Mouse (Mus musculus) frontal cortex, postnatal 14 days (tissue): ENCODE measurements at regions not wholly inside any gene's neighbourhood (a gene's known extent, or its start where the extent isn't known, plus 50 kb on each side); places are given as distances from the start of the nearest gene placed in this dataset.

ENCODE experiments used
- DNase-seq, 2 experiments: peaks; one replicate each; pipeline ENCODE4 v3.0.0; 2022; ENCODE audit warnings: low spot score in 2 of 2

GRCm38 (mm10) chr9:120628794-120629560, 57.7 kb downstream of the Rpl14 start:
- DNase-seq, result no peak

GRCm38 (mm10) chr9:120629609-120630008, 58.4 kb downstream of the Rpl14 start:
- DNase-seq, result no peak

GRCm38 (mm10) chr9:120632821-120633220, 61.6 kb downstream of the Rpl14 start:
- DNase-seq, result no peak

- no peak for DNase-seq
Observed at GRCm38 (mm10) chr9:120642656-120643055, 71.4 kb downstream of the Rpl14 start.

- no peak for DNase-seq
Observed at GRCm38 (mm10) chr9:120643371-120643770, 72.1 kb downstream of the Rpl14 start.

GRCm38 (mm10) chr9:120645776-120646175, 74.5 kb downstream of the Rpl14 start:
- DNase-seq, result no peak

GRCm38 (mm10) chr9:120646806-120647667, 75.8 kb downstream of the Rpl14 start:
- no peak for DNase-seq

GRCm38 (mm10) chr9:120647668-120647955, 76.4 kb downstream of the Rpl14 start:
- no peak for DNase-seq

- DNase-seq, result no peak
Observed at GRCm38 (mm10) chr9:120652733-120653132, 81.5 kb downstream of the Rpl14 start.

GRCm38 (mm10) chr9:120653170-120653569, 81.9 kb downstream of the Rpl14 start:
- no peak for DNase-seq

GRCm38 (mm10) chr9:120654736-120655135, 83.5 kb downstream of the Rpl14 start:
- no peak for DNase-seq

GRCm38 (mm10) chr9:120656976-120657375, 85.7 kb downstream of the Rpl14 start:
- no peak for DNase-seq

GRCm38 (mm10) chr9:120657786-120658185, 86.5 kb downstream of the Rpl14 start:
- no peak for DNase-seq

GRCm38 (mm10) chr9:120658576-120658975, 87.3 kb downstream of the Rpl14 start:
- no peak for DNase-seq

- no peak for DNase-seq
Observed at GRCm38 (mm10) chr9:120661226-120661625, 90.0 kb downstream of the Rpl14 start.

- no peak for DNase-seq
Observed at GRCm38 (mm10) chr9:120661641-120662227, 90.5 kb downstream of the Rpl14 start.

- no peak for DNase-seq
Observed at GRCm38 (mm10) chr9:120663181-120663580, 91.9 kb downstream of the Rpl14 start.

GRCm38 (mm10) chr9:120664086-120664485, 92.8 kb downstream of the Rpl14 start:
- no peak for DNase-seq

- peak in 1 of 2 experiments; percentile 33 for DNase-seq
Observed at GRCm38 (mm10) chr9:120672452-120672851, 101.2 kb downstream of the Rpl14 start.

- no peak for DNase-seq
Observed at GRCm38 (mm10) chr9:120674855-120675254, 103.6 kb downstream of the Rpl14 start.

- DNase-seq, result no peak
Observed at GRCm38 (mm10) chr9:120675371-120676150, 104.3 kb downstream of the Rpl14 start.

- no peak for DNase-seq
Observed at GRCm38 (mm10) chr9:120676301-120676700, 105.1 kb downstream of the Rpl14 start.
